Mouse (Mus musculus): Measurements from ENCODE around the gene Anks1b. TPM values are rescaled to one million over a fixed set of nuclear protein-coding genes. Genes with fewer than 3 reads are reported as not detected.

The Anks1b gene
- polyA plus RNA-seq, 1 experiment from 2014 or later: 17.3 TPM

DNA sequence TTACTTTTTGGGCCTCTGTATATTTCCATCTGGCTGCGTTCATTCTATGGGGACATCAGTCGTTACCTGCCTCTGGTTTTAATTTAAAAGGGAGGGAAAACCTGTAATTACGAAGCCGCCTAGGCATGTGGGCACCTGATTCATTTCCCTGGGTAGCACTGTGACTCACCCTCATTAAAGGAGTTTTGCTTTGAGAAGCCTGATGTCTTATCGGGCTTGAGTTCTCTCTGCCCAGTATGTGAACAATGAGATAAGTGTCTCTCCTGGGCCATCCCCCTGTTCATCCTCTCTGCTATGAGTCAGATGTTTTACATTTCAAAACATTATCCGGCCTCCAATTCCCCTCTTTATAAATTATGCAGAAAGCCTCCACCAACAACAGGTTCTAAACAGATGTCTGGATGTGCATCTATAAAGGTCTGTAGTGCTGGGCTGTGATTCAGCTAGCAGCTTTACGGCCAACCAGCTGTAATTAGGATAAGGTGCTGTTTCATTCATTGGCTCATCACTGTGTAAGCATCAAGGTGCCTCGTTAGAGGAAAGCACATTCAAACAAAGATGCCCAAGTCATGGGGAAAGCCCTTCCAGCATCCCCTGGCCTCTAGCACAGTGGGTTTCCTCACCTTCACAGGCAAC is 507.5 kb downstream of the Anks1b start:
- H3K4me3 ChIP-seq (ENCODE audit: low read depth, low read length): no peak overlapping the region
- H3K4me1 ChIP-seq (replicated peaks; ENCODE audit: control insufficient read depth, insufficient read depth, low read length): no peaks in the 10 kb centered on the region; the same call in 1 of the 2 replicates
- H3K36me3 ChIP-seq (ENCODE audit: control insufficient read depth, insufficient read depth, low read length): no peaks in the 10 kb centered on the region
- no peaks in the 10 kb centered on the region for H3K27me3 ChIP-seq (ENCODE audit: control insufficient read depth, insufficient read depth, low read length)
- no peak overlapping the region for H3K4me2 ChIP-seq (ENCODE audit: low read depth, low read length, severe bottlenecking)
- WGBS: 58% methylated on average over 8 of the region's 8 CpGs
- H3K9me3 ChIP-seq (ENCODE audit: control insufficient read depth, low read length): no peaks in the 10 kb centered on the region
- no peak overlapping the region for H3K27ac ChIP-seq (ENCODE audit: low read depth, low read length)
- no peak for ATAC-seq (replicated peaks; ENCODE audit: low FRiP score)
- DNase-seq (ENCODE audit: low spot score): no peak
- H3K9ac ChIP-seq (ENCODE audit: low read length): no peak overlapping the region

DNA sequence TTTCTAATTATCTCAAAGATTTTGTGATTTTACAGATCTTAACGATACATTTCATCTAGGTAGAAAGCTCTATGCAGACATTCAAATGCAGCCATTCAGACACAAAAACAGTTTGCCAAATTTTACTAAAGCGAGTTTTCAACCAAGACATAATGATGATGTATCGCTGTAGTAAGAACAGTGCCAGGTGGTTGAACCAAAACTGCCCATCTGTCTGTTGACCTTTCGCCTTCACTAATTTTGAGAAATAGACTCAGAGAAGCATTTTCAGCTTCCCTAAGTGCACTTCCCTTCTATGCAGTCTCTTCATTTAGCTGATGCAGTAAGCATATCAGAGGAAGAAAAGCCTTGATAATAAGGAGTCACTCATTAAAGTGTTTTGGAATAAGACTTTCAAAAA is 527.1 kb downstream of the Anks1b start:
- H3K27me3 ChIP-seq (ENCODE audit: control insufficient read depth, insufficient read depth, low read length): no peaks in the 10 kb centered on the region
- WGBS: 97% methylated on average over 4 of the region's 4 CpGs
- no peak overlapping the region for H3K4me3 ChIP-seq (ENCODE audit: low read depth, low read length)
- H3K36me3 ChIP-seq (ENCODE audit: control insufficient read depth, insufficient read depth, low read length): no peaks in the 10 kb centered on the region
- H3K27ac ChIP-seq (ENCODE audit: low read depth, low read length): no peak overlapping the region
- no peaks in the 10 kb centered on the region for H3K9me3 ChIP-seq (ENCODE audit: control insufficient read depth, low read length)
- DNase-seq (ENCODE audit: low spot score) (no peak), ATAC-seq (replicated peaks; ENCODE audit: low FRiP score) (no peak)
- H3K4me1 ChIP-seq (replicated peaks; ENCODE audit: control insufficient read depth, insufficient read depth, low read length): no peaks in the 10 kb centered on the region
- H3K4me2 ChIP-seq (ENCODE audit: low read depth, low read length, severe bottlenecking): no peak overlapping the region
- no peak overlapping the region for H3K9ac ChIP-seq (ENCODE audit: low read length)

DNA sequence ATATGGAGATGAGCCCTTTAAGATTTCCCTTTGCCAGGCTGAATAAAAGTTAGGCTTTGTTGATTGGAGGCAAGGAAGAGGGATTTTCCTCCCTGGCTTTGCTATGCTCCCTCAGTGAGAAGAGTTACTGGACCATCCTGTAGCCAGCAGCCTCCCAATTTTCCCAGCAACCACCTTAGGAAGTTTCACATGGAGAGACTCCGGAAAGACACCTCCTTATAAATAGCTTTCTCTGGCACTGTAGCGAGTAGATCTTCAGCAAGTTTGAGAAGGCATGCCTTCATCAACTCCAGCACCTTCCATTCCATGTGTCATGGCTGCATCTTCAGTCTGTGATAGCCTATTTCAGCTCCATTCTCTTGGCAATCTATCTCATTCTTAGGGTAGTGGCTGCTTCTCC is 535.2 kb downstream of the Anks1b start:
- 71% methylated on average over 2 of the region's 2 CpGs for WGBS
- Histone ChIP-seq H3K4me3 (ENCODE audit: low read depth, low read length) (no peak overlapping the region), H3K4me1 (replicated peaks; ENCODE audit: control insufficient read depth, insufficient read depth, low read length) (no peaks in the 10 kb centered on the region), H3K4me2 (ENCODE audit: low read depth, low read length, severe bottlenecking) (no peak overlapping the region), H3K9ac (ENCODE audit: low read length) (no peak overlapping the region), H3K27me3 (ENCODE audit: control insufficient read depth, insufficient read depth, low read length) (no peaks in the 10 kb centered on the region), H3K36me3 (ENCODE audit: control insufficient read depth, insufficient read depth, low read length) (no peaks in the 10 kb centered on the region), H3K27ac (ENCODE audit: low read depth, low read length) (no peak overlapping the region), H3K9me3 (ENCODE audit: control insufficient read depth, low read length) (no peaks in the 10 kb centered on the region)
- DNase-seq (ENCODE audit: low spot score) (no peak), ATAC-seq (replicated peaks; ENCODE audit: low FRiP score) (no peak)

DNA sequence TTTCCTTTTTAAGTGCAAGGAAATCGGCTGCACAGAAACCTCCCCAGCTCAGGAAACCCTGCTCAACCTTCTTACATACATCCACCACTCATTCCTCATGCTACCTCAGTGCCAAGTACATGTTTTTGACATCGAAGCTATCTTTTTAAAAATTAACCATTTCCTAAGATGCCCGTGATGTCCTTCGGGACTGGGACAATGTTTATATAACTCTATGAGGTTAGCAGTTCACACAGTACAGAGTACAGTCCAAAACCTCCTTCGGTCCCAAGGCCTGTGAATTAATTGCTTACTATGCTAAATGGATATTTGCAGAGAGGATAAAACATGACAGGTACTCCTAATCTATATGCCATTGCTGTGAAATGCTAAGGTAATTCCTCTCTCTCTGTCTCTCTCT is 558.2 kb downstream of the Anks1b start:
- H3K27ac ChIP-seq (ENCODE audit: low read depth, low read length): no peak overlapping the region
- no peak overlapping the region for H3K4me2 ChIP-seq (ENCODE audit: low read depth, low read length, severe bottlenecking)
- 77% methylated on average over 5 of the region's 5 CpGs for WGBS
- no peaks in the 10 kb centered on the region for H3K36me3 ChIP-seq (ENCODE audit: control insufficient read depth, insufficient read depth, low read length)
- no peak overlapping the region for H3K4me3 ChIP-seq (ENCODE audit: low read depth, low read length)
- H3K9ac ChIP-seq (ENCODE audit: low read length): no peak overlapping the region
- DNase-seq (ENCODE audit: low spot score) (no peak), ATAC-seq (replicated peaks; ENCODE audit: low FRiP score) (no peak)
- no peaks in the 10 kb centered on the region for H3K9me3 ChIP-seq (ENCODE audit: control insufficient read depth, low read length)
- H3K4me1 ChIP-seq (replicated peaks; ENCODE audit: control insufficient read depth, insufficient read depth, low read length): no peaks in the 10 kb centered on the region
- H3K27me3 ChIP-seq (ENCODE audit: control insufficient read depth, insufficient read depth, low read length): no peaks in the 10 kb centered on the region

DNA sequence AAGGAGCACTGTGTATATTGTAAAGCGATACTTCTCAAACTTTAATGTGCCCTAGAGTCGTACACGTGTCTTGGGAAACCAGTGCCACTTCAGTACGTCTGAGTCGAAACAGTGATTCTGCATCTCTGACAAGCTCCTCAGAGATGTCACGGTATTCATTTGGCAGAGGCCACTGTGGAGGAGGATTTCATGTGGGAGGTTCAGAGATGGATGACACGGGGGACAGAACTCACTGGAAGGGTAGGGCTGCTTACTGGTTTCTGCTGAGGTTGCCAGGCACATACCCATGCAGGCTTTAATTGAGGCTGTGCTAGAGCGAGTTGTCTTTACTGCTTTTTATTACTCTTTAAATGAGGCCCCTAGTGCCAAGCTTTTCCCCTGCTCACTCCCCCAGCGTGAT is 558.7 kb downstream of the Anks1b start:
- Histone ChIP-seq H3K4me2 (ENCODE audit: low read depth, low read length, severe bottlenecking) (no peak overlapping the region), H3K9ac (ENCODE audit: low read length) (no peak overlapping the region), H3K4me3 (ENCODE audit: low read depth, low read length) (no peak overlapping the region), H3K4me1 (replicated peaks; ENCODE audit: control insufficient read depth, insufficient read depth, low read length) (no peaks in the 10 kb centered on the region), H3K36me3 (ENCODE audit: control insufficient read depth, insufficient read depth, low read length) (no peaks in the 10 kb centered on the region), H3K27ac (ENCODE audit: low read depth, low read length) (no peak overlapping the region), H3K9me3 (ENCODE audit: control insufficient read depth, low read length) (no peaks in the 10 kb centered on the region), H3K27me3 (ENCODE audit: control insufficient read depth, insufficient read depth, low read length) (no peaks in the 10 kb centered on the region)
- no peak for DNase-seq (ENCODE audit: low spot score)
- no peak for ATAC-seq (replicated peaks; ENCODE audit: low FRiP score)
- 77% methylated on average over 9 of the region's 9 CpGs for WGBS

GRCm38 (mm10) chr10:90432479-90432878 is 559.2 kb downstream of the Anks1b start:
- Histone ChIP-seq H3K9ac (ENCODE audit: low read length) (no peak overlapping the region), H3K4me1 (replicated peaks; ENCODE audit: control insufficient read depth, insufficient read depth, low read length) (no peaks in the 10 kb centered on the region), H3K4me2 (ENCODE audit: low read depth, low read length, severe bottlenecking) (no peak overlapping the region), H3K9me3 (ENCODE audit: control insufficient read depth, low read length) (no peaks in the 10 kb centered on the region), H3K4me3 (ENCODE audit: low read depth, low read length) (no peak overlapping the region), H3K27me3 (ENCODE audit: control insufficient read depth, insufficient read depth, low read length) (no peaks in the 10 kb centered on the region), H3K27ac (ENCODE audit: low read depth, low read length) (no peak overlapping the region), H3K36me3 (ENCODE audit: control insufficient read depth, insufficient read depth, low read length) (no peaks in the 10 kb centered on the region)
- no peak for ATAC-seq (replicated peaks; ENCODE audit: low FRiP score)
- no peak for DNase-seq (ENCODE audit: low spot score)
- 74% methylated on average over 12 of the region's 12 CpGs for WGBS

GRCm38 (mm10) chr10:90441036-90441435 is 567.7 kb downstream of the Anks1b start:
- WGBS: 83% methylated on average over 4 of the region's 4 CpGs
- DNase-seq (ENCODE audit: low spot score) (no peak), ATAC-seq (replicated peaks; ENCODE audit: low FRiP score) (no peak)
- Histone ChIP-seq H3K4me2 (ENCODE audit: low read depth, low read length, severe bottlenecking) (no peak overlapping the region), H3K4me1 (replicated peaks; ENCODE audit: control insufficient read depth, insufficient read depth, low read length) (no peaks in the 10 kb centered on the region), H3K27me3 (ENCODE audit: control insufficient read depth, insufficient read depth, low read length) (no peaks in the 10 kb centered on the region), H3K4me3 (ENCODE audit: low read depth, low read length) (no peak overlapping the region), H3K9ac (ENCODE audit: low read length) (no peak overlapping the region), H3K36me3 (ENCODE audit: control insufficient read depth, insufficient read depth, low read length) (no peaks in the 10 kb centered on the region), H3K27ac (ENCODE audit: low read depth, low read length) (no peak overlapping the region), H3K9me3 (ENCODE audit: control insufficient read depth, low read length) (no peaks in the 10 kb centered on the region)

DNA sequence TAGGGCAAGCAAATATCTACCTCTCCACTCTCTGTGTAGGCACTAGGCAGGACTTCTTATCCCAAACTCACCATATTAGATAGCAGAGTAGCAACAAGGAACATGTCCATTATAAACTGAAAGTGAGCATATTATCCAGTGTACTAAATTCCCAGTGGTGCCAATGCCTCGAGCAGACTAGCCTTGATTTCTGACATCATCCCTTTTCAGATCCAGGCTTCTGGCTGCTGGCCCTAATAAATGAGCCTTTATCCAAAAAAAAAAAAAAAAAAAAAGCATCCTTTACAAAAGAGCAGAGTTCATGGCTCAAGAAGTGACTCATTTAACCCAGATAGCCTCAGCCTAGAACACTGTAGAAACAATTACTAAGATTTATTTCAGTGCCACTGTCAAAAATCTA is 568.3 kb downstream of the Anks1b start:
- Histone ChIP-seq H3K36me3 (ENCODE audit: control insufficient read depth, insufficient read depth, low read length) (no peaks in the 10 kb centered on the region), H3K4me2 (ENCODE audit: low read depth, low read length, severe bottlenecking) (no peak overlapping the region), H3K27ac (ENCODE audit: low read depth, low read length) (no peak overlapping the region), H3K4me3 (ENCODE audit: low read depth, low read length) (no peak overlapping the region), H3K4me1 (replicated peaks; ENCODE audit: control insufficient read depth, insufficient read depth, low read length) (no peaks in the 10 kb centered on the region), H3K9me3 (ENCODE audit: control insufficient read depth, low read length) (no peaks in the 10 kb centered on the region), H3K27me3 (ENCODE audit: control insufficient read depth, insufficient read depth, low read length) (no peaks in the 10 kb centered on the region), H3K9ac (ENCODE audit: low read length) (no peak overlapping the region)
- 46% methylated on average over 1 of the region's 1 CpGs for WGBS
- no peak for DNase-seq (ENCODE audit: low spot score)
- ATAC-seq (replicated peaks; ENCODE audit: low FRiP score): no peak

DNA sequence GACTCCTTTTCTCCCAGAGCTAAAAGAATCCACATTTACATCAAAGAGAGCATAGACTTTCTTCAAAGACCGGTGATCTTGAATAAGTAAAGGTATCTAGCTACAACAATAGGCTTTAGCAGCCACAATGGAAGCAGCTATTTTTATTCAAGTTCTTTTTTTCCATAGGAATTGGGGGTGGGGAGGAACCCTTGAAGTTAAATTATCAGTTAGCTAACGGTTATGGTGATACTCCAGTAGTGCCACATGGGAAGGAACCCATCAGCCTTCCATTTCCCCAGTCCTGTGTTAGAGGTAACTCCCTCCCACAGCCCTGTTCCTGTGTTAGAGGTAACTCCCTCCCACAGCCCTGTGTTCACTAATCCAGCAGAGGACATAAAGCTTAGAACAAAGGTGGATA is 591.6 kb downstream of the Anks1b start:
- no peak overlapping the region for H3K27ac ChIP-seq (ENCODE audit: low read depth, low read length)
- no peaks in the 10 kb centered on the region for H3K36me3 ChIP-seq (ENCODE audit: control insufficient read depth, insufficient read depth, low read length)
- WGBS: 77% methylated on average over 2 of the region's 2 CpGs
- H3K4me3 ChIP-seq (ENCODE audit: low read depth, low read length): no peak overlapping the region
- H3K9ac ChIP-seq (ENCODE audit: low read length): no peak overlapping the region
- no peak for DNase-seq (ENCODE audit: low spot score)
- no peaks in the 10 kb centered on the region for H3K27me3 ChIP-seq (ENCODE audit: control insufficient read depth, insufficient read depth, low read length)
- no peaks in the 10 kb centered on the region for H3K9me3 ChIP-seq (ENCODE audit: control insufficient read depth, low read length)
- no peak for ATAC-seq (replicated peaks; ENCODE audit: low FRiP score)
- no peak overlapping the region for H3K4me2 ChIP-seq (ENCODE audit: low read depth, low read length, severe bottlenecking)
- H3K4me1 ChIP-seq (replicated peaks; ENCODE audit: control insufficient read depth, insufficient read depth, low read length): no peaks in the 10 kb centered on the region
